Mouse (Mus musculus) ovary, adult 2 months (tissue): Measurements from ENCODE around the gene Tob2. TPM values are rescaled to one million over a fixed set of nuclear protein-coding genes. Genes with fewer than 3 reads are reported as not detected.

Experiments
- polyA plus RNA-seq: library from polyadenylated mRNA; depleted of rRNA; stranded (reverse); fragments of >200 nt; gene quantifications from 2 replicates; pipeline ENCODE4 v1.2.3, GENCODE M21; 2012; rRNA removed

Tob2 gene
- 26.7 and 32.4 TPM in 2 replicates for polyA plus RNA-seq

DNA sequence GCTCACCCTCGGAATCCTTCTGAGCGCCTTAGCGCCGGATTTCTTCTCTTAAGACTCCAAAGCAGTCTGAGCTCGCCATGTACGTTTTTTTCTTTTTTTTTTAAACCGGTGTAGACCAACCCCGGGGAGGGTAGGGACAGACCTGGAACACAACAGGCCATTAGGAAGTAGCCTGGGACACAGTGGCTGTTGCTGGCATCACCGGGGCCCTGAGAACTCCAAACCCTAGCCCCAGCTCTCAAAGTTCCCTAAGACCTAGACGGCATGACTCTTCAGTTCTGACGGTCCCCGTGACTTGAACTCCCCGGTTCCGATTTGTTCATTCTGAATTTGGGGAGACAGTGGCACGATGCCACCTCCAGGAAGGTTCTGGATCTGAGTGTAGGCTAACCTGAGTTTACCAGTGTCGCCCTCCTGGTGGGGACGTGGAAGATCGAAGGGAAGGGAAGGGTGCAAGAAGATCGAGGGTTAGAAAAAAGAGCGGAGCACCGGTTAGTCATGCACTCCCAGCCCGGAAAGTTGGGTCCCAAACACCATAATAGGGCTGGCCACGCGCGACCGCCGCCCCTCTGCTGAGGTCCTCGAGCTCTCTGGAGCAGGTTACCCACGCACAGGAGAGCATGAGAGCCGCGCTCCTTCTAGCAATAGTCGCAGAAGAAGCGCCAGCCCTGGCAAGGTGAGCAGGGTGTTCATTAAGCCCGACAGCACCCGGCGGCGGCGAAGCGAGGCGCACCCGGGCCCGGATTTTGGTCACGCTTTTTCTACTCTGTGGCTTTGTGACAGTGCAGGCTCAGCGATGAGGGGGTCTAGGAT lies at the start of gene Tob2:
Gene Tob2, minus strand, starts transcription at position 280 of the 813 bp plus-strand sequence.

GRCm38 (mm10) chr15:81872262-81873136 lies 13.9 kb upstream of the Tob2 start, which contains the start of gene Aco2:
Gene Aco2 (plus strand): TSS chr15:81872309.

DNA sequence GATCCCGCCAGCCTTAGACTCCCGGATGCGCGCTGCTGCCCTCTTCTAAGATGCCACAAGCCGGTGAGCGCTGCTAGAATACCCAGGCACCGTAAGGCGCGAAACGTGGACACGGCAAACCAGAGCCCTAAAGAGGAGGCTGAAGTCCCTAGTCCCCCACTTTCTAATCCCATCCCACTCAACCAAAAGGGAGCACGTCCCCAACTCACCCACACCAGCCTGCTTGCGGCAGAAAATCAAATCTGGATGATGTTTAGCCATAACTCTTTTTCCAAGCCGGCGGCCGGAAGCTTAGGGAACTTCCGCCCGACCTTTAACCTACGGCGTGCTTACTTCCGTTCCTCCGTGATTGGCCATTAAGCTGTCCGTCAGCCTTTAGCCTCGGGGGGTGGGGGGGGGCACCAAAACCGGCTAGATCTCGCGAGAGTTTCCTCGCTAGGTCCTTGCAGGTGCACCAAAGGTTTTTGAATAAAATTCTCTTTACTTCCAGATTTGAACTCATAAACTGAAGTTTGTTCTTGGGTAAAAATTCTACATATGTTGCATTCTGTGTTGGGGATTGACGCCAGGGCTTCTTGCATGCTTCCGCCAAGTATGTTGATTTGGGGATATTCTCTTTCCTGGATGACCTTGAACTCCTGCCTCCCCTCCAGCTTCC lies 13.1 kb upstream of the Tob2 start, which contains the start of gene Phf5a:
Gene Phf5a, minus strand, starts transcription at position 308 of the 658 bp plus-strand sequence.

GRCm38 (mm10) chr15:81802001-81802890 lies 56.4 kb downstream of the Tob2 start, which contains the start of gene Tef:
Gene Tef (plus strand): TSS chr15:81802421.

Other genes starting within 250 kb of the Tob2 start
- 15.9 and 17.1 TPM in 2 replicates for gene L3mbtl2, start 194.9 kb downstream of the Tob2 start, polyA plus RNA-seq
- gene Chadl, start 161.5 kb downstream of the Tob2 start, polyA plus RNA-seq: 8.5 and 15.1 TPM in 2 replicates
- gene Zc3h7b, start 113.7 kb downstream of the Tob2 start, polyA plus RNA-seq: 61.3 and 67.9 TPM in 2 replicates
- 33.3 and 36.8 TPM in 2 replicates for gene Rangap1, start 113.3 kb downstream of the Tob2 start, polyA plus RNA-seq
- gene Tef, start 56.4 kb downstream of the Tob2 start, polyA plus RNA-seq: 61.6 and 63.8 TPM in 2 replicates
- gene Phf5a, start 13.1 kb upstream of the Tob2 start, polyA plus RNA-seq: 42.5 and 42.6 TPM in 2 replicates
- 206 and 228 TPM in 2 replicates for gene Aco2, start 13.5 kb upstream of the Tob2 start, polyA plus RNA-seq
- 21.0 and 21.5 TPM in 2 replicates for gene Polr3h, start 67.4 kb upstream of the Tob2 start, polyA plus RNA-seq
- gene Csdc2, start 78.0 kb upstream of the Tob2 start, polyA plus RNA-seq: 50.8 and 58.3 TPM in 2 replicates
- 99.8 and 100 TPM in 2 replicates for gene Pmm1, start 102.1 kb upstream of the Tob2 start, polyA plus RNA-seq
- 0.18 TPM in 1 of 2 replicates, not detected in the other for gene 1700029P11Rik, start 121.7 kb upstream of the Tob2 start, polyA plus RNA-seq
- gene Xrcc6, start 129.0 kb upstream of the Tob2 start, polyA plus RNA-seq: 17.3 and 19.2 TPM in 2 replicates
- 30.1 and 30.3 TPM in 2 replicates for gene Desi1, start 175.1 kb upstream of the Tob2 start, polyA plus RNA-seq
- 67.2 and 91.8 TPM in 2 replicates for gene Snu13, start 188.8 kb upstream of the Tob2 start, polyA plus RNA-seq
- gene 4930407I10Rik, start 200.4 kb upstream of the Tob2 start, polyA plus RNA-seq: not detected in 2 replicates
- gene Mei1, start 211.2 kb upstream of the Tob2 start, polyA plus RNA-seq: not detected in 2 replicates